Mouse (Mus musculus) NIH3T3 (cell line): ENCODE measurements at regions not wholly inside any gene's neighbourhood (a gene's known extent, or its start where the extent isn't known, plus 50 kb on each side); places are given as distances from the start of the nearest gene placed in this dataset.
A peak's percentile ranks its signal among the peaks of the same experiment; 100 is the strongest.

Experiments used
- DNase-seq: peaks from one replicate; pipeline ENCODE4 v3.0.0-alpha.2; 2012; ENCODE audit warnings: low read depth

GRCm38 (mm10) chr9:87341438-87341837, 86.1 kb upstream of the Cep162 start:
- DNase-seq, result no peak

DNA sequence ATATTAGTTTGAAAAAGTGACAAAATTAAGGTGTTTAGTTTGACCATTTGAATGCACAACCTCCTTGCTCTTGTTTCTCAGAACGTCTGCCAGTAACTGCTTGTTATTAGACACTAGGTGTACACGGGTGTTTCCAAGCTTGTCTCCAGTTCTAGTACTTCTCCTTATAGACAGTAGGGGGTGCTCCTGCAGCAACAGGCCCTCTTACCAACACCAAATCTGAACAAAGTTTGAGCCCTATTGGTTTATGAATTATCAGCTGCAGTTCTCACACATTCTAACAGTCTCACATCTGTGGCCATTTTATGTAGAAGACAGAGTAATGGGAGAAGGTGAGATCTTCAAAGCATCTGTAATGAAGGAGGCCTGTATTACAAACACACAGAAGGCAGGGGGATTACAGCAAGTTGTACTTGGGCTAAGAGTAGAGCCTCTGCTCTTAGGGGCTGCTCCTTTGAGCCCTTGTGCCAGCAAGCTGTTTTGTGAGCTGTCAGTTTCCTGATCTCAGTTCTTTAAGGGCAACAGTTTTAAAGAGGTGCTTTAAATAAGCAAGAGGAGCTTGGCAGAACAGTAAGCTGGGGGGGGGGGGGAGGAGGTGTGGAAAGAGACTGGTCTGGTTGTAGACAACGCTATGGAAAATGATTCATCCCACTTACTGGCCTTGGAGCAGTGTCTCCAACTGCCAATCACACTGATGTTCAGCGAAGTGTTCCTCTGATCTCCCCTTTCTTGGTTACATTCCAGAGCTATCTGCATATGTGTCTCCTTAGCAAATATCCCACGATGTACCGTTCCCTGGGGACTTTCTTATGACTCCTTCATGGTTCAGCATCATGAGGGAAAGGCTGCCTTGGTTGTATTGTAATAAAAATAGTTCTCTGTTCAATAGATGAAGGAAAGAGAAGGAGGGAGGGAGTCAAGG, 71.3 kb upstream of the Cep162 start:
- peak; percentile 66 for DNase-seq

GRCm38 (mm10) chr9:87323690-87324089, 68.4 kb upstream of the Cep162 start:
- DNase-seq, result no peak

DNA sequence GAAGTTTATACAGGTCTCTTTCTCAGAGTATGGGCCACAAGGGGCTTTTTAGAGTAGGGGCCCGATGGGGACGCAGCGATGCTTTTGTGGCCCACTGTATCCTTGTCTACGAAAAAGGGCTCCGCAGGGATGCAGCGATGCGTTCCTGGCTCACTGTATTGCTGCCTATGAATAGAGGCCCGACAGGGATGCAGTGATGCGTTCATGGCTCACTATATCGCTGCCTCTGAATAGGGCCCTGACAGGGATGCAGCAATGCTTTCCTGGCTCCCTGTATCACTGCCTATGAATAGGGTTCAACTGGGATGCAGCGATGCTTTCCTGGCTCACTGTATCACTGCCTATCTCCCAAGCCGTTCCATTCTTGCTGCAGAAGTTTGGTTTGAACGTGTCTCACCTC, 65.4 kb upstream of the Cep162 start:
- no peak for DNase-seq

DNA sequence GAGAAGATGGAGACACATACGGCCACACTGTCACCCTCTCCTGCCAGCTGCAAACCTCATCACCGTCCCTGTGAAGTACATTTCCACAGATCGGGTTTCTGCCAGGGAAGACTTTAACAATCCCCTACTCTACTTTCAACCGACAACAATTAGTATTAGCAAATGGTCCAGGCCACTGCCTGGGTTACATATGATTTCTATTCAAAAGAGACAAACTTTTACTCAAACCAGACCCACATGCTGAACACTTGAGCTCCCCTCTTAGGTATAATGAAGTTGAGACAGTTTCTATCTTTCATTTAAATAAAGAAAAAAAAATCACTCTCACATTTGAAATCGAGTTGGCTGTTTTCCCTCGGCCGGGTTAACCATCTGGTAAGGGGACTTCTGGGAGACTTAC, 63.4 kb upstream of the Cep162 start:
- no peak for DNase-seq

- no peak for DNase-seq
These were observed 54.8 kb upstream of the Cep162 start for GRCm38 (mm10) chr9:87310150-87310549.
